Mouse (Mus musculus) ES-Bruce4 (cell line): ENCODE results near the gene Abhd14a.

Source experiments
- CTCF ChIP-seq: IDR thresholded peaks from one replicate; pipeline ENCODE4 v1.8.1; 2011; ENCODE audit warnings: low read depth, low read length
- EP300 ChIP-seq: IDR thresholded peaks from 2 replicates; pipeline ENCODE4 v1.6.1; 2011; ENCODE audit warnings: low read depth, low read length; ENCODE audit not compliant: insufficient read depth
- POLR2A ChIP-seq: IDR thresholded peaks from one replicate; pipeline ENCODE4 v1.8.1; 2011; ENCODE audit warnings: low read length; ENCODE audit not compliant: insufficient read depth

DNA sequence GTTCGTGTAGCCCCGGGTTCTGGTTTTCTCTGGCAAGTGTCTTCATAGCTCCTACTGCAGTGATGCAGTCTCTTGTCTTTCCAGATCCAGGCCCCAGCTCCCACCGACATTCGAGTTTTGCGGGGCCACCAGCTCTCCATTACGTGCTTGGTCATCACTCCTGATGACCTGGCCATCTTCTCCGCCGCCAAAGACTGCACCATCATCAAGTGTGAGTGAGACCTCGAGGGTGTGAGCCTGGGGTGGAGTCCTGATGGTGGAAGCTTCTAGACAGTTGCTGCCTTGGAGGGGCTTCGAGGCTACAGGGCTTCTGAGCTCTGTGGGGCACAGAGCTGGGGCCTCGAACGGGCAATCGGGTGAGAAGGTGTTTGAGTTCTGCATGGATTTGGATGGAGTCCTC is 34.2 kb upstream of the Abhd14a start:
- TF ChIP-seq CTCF (no peak), POLR2A (no peak), EP300 (no peak)
